Mouse (Mus musculus): ENCODE measurements at regions not wholly inside any gene's neighbourhood (a gene's known extent, or its start where the extent isn't known, plus 50 kb on each side); places are given as distances from the start of the nearest gene placed in this dataset.

DNA sequence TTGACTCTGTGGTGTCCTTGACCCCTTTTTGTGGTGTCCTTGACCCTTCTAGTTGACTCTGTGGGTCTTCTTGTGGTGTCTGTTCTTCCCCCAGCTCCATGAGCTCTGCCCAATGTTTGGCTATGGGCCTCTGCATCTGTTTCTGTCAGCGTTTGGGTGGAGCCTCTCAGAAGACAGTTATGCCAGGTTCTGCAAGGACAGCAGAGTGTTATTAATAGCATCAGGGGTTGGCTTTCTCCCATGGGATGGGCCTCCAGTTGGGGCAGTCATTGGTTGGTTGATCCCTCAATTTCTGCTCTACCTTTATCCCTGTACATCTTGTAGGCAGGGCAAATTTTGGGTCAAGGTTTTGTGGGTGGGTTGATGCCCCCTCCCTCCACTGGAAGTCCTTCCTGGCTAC is 138.8 kb downstream of the Tex29 start:
- in situ Hi-C loops (cut with MboI) = no loop called here

DNA sequence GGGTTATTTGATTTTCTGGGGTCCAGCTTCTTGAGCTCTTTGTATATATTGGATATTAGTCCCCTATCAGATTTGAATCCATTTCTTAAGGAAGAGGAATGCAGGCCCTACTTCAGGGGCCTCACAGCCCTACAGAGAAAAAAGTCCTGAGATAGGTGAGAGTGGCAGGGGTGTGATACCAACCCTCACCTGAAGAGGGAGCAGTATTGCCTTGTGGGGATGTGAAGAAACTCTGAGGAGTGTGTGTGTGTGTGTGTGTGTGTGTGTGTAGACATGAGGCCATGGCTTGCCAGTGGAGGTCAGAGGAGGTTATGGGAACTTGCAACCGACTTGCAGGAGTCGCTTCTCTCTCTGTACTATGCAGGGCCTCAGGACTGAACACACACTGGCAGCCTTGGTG is 141.2 kb downstream of the Tex29 start:
- in situ Hi-C loops (cut with MboI) = no loop called here

DNA sequence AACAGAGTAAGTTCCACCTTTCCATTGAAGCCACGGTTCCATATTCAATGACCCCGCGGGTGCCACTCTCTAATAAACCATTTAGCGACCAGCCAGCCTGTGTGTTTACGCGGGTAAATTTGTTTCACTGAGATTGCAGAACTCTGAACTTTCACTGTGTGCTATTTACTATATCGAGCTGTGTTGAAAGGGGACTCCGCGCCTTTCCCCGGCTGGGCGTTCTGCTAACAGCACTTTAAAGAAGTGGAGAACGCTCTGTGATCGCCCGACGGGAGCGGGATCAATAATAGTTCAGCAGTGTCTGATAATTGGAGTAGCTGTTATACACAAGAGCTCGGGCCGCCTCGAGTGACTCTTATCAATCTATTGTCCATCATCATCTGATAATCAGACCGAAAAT is 149.8 kb downstream of the Tex29 start:
- in situ Hi-C loops (cut with MboI) = no loop called here

DNA sequence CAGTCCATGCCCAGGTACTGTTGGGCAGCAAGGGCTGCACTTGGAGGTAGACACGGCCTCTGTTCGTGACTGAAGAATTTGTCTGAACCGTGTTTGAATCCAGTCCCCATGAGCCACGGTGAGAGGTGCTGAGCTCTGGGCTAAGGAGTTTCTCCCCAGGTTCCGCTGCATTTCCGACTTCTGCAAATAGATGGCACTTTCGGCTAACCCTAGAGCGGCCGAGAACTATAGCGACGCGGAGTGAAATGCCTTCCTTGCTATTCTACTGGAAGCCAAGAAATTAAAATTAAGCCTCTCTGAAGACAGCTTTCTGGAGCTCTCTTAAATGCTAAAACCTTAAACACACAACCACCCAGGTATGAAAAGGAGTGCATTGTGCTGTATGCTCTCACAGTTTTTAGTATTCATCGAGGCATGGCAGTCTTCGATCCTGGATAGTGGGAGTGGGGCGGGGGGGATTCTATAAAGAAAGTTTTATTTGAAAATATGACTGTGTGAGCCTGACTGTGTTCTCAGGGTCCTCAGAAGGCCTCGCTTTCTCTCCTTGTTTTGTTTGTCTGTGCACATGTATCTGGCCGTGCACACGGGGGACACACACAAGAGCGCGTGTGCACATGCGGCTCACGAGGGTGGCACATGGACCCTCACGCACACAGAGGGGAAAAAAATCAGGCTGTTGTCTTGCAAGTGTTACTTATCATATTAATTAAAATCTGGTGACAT is 159.6 kb downstream of the Tex29 start:
- in situ Hi-C loops (cut with MboI) = no loop called here

DNA sequence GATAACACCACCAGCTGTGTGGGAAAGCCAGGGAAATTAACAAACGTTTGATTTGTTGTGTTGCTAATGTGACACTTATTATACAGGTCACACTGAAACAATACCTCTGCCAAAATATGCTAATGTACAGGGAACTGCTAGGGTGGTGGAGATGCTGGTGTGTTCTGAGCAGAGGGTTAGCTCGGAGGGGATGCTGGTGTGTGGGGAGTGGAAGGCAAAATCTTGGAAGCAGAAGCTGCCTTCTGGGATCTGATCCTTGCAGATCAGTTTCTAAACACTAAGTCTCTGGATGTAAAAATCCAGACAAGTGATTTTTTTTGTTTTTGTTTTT is 160.2 kb downstream of the Tex29 start:
- in situ Hi-C loops (cut with MboI) = no loop called here

DNA sequence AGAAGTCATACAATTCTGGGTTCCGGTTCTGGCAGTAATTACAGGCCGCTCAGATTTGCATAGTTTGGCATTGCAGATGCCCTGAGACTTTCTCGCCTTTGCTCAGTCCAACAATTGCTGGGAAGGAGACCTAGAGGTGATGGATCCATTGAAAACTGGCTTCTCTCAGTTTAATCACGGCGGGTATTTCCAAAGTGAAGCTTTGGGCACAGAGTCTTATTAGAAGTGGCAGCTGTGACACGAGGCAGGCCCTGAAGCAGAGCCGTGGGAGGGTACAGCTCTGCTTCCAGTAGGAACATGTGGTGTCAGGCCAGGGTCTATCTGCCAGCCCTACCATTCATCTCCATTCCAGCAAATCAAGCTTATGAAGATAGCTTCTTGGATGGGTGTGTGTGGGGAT is 164.0 kb downstream of the Tex29 start:
- in situ Hi-C loops (cut with MboI) = no loop called here

DNA sequence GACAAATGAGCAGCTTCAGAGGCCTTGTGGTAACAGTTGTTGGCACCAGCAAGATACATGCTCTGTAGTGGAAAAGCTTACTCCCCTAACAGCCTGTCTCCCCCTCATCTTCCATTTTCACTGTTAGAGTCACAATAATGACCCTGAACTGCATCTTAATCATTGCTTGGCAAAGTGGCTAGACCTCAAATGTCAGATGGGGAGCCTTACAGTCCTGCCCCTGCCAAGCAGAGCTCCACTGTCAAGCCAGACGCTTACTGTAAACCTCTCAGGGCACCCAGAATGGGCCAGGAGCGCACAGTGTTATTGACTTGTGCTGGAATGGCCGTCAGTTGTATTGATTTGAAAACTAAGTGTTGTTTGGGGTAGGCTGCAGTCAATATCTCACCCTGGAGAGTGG is 172.5 kb downstream of the Tex29 start:
- in situ Hi-C loops (cut with MboI) = no loop called here

DNA sequence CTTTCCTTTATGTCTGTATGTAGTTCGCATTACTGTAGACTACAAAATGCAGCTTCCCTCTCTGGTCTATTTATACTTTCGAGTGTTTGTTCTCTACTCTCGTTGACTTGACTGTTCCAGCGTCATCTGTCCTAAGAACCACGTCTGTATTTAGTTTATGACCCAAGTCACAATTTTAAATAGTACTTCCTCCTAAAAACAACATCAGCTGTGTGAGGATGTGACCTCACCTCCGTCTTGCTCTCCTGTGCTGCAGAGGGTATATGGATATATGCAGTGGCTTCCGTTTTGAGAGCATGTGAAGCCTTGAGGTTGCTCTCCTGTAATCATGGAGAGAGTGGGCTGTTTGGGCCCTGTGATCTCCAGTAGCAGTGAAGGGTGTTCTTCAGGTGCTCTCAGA is 177.5 kb downstream of the Tex29 start:
- in situ Hi-C loops (cut with MboI) = no loop called here

DNA sequence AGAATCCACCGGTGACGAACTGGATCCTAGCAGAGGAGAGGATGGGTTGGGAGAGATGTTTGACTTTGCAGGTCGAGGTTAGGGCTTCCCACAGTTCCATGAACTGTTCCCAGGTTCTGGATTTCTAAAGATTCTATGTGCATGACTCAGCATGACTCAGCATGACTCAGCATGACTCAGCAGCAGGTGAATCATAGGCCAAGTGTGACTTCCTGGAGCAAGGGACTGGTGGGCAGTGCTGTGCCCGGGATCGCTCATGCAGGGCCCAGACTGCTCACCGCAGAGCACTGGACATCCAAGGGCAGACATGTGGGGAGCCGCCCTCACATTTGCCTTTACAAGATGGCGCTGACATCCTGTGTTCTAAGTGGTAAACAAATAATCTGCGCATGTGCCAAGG is 179.0 kb downstream of the Tex29 start:
- in situ Hi-C loops (cut with MboI) = no loop called here

DNA sequence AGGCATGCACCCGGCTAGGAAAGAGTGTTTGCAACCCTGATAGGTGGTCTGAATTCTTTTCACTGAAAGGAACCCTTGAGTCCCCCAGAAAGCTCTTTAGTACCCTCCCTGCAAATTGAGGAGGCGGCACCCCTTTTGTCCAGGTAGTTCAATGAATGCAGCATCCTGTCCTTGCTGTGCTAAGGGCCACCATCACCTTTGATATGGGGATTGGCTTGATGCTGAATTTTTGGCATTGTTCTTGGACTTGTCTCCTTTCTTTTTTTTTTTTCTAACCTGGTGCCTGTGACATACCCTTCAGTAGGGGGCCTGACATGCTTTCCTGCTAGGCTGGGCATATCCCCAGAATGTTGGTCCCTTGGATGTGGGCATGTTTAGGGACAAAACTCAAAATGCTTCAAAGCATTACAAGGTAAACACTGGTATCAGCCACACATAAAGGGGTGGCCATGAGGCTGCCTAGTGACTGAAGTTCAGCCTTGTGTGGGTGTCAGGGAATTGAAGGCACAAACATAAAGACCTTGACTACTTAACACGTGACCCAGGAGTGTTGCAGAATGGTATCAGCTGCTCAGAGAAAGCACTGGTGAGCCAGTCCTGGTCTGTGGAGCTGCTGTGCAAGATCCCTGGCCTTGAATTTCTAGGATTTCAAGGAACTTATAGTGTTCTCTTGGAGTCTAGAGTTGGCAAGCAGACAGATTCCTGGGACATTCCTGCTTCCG is 183.6 kb downstream of the Tex29 start:
- in situ Hi-C loops (cut with MboI) = no loop called here

DNA sequence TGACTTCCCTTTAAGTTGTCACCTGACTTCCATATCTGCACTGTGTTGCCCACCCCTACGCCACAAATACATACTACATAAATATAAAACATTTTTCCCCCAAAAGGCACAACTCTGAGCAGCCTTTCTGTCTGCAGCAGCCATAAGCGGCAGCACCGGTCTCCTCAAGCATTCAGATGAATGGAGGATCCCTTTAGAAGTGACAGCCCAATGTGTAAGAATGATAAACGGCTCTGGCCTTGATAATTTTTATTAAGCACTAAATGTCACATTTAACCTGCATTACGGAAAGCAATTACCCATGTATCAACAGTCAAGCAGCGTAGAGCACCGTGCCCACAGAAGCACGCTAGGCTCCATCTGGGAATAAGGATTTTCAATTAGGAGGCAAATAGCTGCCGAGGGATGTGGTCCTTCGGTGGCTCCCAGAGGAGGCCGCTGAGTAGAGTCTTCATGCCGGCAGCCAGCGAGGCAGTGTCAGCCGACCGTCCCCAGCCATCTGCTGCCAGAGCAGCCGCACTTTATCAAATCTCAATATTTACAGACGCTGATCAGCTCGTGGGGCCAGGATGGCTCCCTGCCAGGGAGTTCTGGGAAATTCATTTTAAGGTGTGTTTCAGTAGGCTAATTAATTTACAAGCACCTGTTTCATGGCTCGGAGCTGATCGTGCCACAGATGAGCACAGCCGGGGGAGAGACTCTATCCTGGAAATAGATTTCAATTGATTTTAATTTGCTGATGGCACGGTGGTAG is 190.3 kb downstream of the Tex29 start:
- in situ Hi-C loops (cut with MboI) = no loop called here

DNA sequence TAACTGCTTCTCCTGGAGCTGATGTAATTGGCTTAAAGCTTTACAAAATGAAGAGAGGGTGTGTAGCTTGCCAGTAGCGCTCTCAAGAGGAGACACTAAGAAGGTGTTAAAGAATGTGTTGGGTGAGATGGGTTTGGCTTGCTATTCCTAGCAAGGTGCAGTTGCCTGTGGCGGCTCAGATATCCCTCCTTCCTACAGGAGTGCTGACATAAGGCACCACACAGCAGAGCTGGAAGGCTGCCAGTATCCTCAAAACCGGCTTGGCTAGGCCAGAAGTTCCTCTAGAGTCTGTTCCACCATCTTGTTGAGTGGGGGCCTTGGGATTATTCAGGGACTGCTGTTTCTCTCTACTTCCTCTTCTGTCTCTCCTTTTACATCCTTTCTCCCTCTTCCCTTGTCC is 191.5 kb downstream of the Tex29 start:
- in situ Hi-C loops (cut with MboI) = no loop called here

DNA sequence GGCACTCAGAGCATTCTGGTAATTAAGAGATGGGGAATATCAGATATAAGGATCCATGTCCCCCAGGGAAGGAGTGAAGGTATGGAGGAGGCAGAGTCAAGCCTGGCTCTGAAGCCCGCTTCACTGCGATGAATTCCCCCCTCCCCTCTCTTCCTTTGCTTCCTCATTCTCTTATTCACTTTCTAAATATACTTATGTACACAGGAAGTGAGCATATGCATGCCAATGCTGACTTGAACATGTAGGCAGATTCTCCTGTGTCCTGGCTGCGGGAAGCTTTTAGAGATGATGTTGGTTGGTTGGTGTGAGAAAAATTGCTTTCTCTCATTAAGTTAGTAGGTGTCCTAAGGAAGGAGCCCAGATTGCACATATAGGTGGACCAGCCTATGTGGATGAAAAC is 192.1 kb downstream of the Tex29 start:
- in situ Hi-C loops (cut with MboI) = no loop called here

DNA sequence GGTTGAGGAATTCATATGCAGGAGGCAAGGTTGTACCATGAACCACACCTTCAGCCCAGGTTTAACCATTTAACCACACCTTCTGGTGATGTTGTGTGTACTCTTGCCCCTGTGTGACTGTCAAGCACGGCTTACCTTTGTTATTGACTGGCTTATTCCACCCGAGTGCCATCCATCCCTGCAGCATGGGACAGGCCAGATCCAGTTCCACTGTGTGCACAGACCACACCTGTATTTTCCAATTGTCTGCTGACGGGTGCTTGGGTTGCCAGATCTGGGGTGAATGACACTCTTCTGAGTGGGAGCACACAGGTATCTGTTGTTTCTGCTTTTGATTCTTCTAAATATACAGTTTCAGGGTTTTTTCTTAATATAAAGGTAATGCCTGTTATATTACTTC is 196.1 kb downstream of the Tex29 start:
- in situ Hi-C loops (cut with MboI) = no loop called here

DNA sequence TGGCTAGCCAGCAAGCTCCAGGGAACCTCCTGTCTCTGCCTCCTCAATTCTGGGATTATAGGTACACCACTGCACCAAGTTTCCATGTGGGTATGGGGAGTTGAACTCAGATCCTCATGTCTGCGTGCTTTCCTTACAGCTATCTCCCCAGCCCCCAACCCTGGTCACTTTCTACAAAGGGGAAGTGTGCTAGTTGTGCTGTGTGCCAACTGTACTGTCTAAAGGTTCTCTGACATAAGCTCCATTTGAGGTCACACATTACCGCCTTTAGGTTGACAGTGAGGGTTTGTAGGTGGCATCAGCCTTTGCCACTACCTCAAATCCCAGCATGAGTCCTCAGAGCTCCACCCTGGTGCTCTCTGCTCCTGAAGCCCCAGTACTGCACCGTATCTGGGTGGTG is 200.7 kb downstream of the Tex29 start:
- in situ Hi-C loops (cut with MboI) = no loop called here

DNA sequence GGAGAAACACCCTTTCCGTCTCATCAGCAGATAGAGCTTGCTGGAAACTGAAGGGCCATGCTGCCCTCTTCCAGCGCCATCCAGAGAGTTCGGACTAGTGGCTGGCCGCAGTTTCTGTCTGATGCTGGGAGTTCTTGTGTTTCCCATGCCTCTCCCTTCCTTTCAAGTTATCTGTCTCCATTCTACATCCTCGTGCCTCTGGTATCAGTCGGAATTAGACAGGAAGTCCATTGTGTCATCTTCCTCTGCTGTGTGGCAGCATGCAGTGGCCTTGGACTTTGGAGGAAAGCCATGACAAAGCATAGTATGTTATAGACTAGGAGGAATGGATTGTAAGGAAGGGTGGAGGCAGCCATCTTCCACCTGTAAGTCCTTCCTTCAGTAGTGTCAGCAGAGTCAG is 201.4 kb downstream of the Tex29 start:
- in situ Hi-C loops (cut with MboI) = no loop called here

DNA sequence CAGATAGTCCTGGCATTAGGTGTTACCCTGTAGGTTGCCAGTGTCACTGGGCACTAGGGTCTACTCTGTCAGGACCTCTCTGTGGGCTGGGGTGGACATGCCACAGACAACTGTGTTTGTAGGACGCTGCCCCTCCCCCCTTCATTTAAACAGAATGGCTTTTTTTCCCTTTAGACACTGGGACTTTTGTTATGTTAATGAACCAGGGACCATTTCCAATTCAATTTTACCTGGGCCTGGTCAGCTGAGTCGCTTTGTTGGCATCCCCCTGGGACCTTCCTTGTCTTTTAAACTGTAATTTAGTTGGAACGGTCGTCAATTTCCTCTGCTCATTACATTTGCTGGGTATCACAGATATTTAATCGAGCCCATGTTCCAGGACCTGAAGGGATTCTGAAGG is 210.6 kb downstream of the Tex29 start:
- in situ Hi-C loops (cut with MboI) = no loop called here

DNA sequence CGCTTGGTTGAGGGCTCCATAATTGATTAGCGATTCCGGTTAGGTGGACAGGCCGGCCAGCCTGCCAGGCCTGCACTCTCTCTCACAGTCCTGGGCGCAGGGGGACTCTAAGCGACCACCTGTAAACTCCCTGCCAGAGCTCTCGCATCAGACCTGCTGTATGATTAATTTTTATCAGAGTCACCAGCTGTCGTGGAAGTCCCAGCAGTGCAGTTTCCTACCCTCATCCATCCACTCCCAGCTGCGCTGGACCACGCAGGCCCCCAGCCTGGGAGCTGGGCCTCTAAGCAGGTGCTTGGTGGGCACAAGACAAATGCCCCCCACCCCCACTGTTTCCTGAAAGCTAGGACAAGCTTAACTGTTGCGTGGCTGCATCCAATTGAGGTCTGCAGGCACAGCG is 211.1 kb downstream of the Tex29 start:
- in situ Hi-C loops (cut with MboI) = no loop called here

DNA sequence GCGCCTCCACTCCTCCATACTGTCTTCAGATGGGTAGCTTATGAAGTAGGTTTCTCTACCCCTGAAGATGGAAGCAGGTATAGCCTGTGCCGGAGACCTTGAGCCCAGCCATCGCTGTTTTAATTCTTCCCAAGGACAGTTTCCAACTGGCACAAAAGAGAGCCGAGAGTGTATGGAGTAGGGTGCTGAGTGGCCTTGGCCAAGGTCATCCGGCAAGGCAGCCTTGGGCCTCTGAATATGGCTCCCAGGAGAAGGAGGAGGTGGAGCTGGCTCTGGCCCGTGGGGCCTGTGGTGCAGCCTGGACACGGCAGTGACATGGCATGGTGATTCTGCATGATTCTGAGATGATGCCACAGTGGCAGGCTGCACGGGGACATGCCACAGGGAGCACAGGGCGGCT is 215.7 kb downstream of the Tex29 start:
- in situ Hi-C loops (cut with MboI) = no loop called here

DNA sequence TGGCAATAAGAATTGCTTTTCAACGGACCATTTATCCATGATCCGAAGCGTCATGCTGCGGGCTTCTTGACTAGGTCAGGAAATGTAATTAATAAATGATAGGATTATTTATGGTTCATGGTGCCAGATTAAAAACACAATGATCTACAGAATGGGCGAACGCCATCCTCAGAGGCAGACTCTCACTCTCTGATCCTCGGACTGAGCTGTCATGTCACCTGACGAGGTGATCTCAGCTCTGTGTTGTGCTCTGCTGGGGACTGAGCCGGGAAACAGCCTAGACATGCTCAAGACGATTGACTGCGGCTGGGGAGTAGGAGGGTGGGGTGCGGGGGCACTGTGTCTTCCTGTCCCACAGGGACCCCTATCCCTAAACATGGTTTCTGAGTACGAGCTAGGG is 217.4 kb upstream of the A230072I06Rik start:
- in situ Hi-C loops (cut with MboI) = no loop called here

DNA sequence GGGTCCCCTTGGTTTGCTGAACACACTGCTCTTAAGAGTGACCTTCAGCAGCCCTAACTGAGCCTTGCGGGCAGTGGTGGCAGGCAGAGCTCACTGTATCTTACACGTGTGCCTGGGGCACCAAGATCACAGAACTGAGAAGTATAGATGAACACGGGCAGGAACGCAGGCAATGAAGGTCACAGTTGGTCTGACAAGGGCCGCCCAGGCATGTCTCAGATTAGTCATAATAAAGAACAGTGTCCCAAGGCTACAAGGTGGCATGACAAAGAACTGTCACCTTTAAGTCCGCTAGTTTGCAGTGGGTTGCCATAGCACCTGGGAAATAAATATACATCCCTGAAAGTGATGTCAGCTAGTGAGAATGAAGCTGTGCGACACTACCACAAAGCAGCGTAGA is 215.9 kb upstream of the A230072I06Rik start:
- in situ Hi-C loops (cut with MboI) = no loop called here

DNA sequence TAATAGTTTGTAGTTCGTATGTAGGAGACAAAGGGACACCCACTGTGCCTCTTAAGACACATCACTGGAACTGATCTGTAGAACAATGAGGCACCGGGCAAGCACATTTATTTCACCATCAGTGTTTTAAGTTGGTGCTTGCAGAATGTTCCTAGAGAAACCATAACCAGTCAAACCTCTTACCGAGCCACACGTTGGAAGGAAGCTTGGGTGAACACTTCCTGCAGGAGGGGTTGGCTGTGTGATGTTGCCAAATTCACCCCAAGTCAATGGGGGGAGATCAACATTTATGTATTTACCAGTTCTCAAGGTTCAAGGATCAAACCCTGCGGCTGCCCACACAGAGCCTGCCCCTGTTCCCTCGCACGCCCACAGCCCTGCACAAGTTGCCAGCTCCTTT is 214.0 kb upstream of the A230072I06Rik start:
- in situ Hi-C loops (cut with MboI) = no loop called here

DNA sequence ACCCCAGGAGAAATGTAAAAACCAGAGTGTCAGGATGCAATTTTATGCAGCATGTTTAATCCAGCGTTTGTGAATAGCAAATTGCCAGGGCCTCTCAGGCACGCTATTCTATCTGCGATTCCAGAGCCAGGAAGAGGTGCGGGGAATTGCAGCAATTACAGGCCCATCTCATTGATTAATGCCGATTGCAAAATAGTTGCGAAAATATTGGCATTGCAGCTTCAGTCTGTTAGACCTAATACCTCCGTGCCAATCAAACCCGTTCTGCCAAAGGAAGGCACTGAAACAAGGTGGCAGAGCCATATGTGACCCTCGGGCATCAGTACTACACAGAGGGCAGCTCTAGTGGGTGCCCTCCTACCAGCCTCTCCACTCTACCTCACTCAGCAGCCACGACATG is 212.2 kb upstream of the A230072I06Rik start:
- in situ Hi-C loops (cut with MboI) = no loop called here
